Mouse (Mus musculus) cortical plate, adult 2 months (tissue): ENCODE results near the gene Hoxa10.

Experiments
- CTCF ChIP-seq: fragments of 200-500 bp; IDR thresholded peaks from 2 replicates; pipeline ENCODE4 v1.5.1; 2011; ENCODE audit warnings: mild to moderate bottlenecking, control low read depth, low read length; ENCODE audit not compliant: insufficient read depth; ENCODE audit errors: extremely low read depth
- POLR2A ChIP-seq: fragments of 200-500 bp; IDR thresholded peaks from 2 replicates; pipeline ENCODE4 v1.6.1; 2011; ENCODE audit warnings: mild to moderate bottlenecking, low read length, control low read depth; ENCODE audit not compliant: insufficient read depth; ENCODE audit errors: extremely low read depth

- TF ChIP-seq CTCF (no peak), POLR2A (no peak)
Observed at GRCm38 (mm10) chr6:52201269-52201668, 39.4 kb downstream of the Hoxa10 start.
